Mouse (Mus musculus) regulatory T cell (primary cell): ENCODE data around the gene Ezr.
"Not testable (repeated sequence)": the region's sequence is repeated elsewhere in the genome, so short reads cannot be mapped to it uniquely, and the experiment has no call there.

Source experiments
- in situ Hi-C: fragments of 300-600 bp; cut with MboI, MseI; formaldehyde crosslinking; loops from one replicate; pipeline ENCODE4 v1.15.1; 2025; ENCODE audit warnings: high pct_unique_total_duplicates

Ezr gene

DNA sequence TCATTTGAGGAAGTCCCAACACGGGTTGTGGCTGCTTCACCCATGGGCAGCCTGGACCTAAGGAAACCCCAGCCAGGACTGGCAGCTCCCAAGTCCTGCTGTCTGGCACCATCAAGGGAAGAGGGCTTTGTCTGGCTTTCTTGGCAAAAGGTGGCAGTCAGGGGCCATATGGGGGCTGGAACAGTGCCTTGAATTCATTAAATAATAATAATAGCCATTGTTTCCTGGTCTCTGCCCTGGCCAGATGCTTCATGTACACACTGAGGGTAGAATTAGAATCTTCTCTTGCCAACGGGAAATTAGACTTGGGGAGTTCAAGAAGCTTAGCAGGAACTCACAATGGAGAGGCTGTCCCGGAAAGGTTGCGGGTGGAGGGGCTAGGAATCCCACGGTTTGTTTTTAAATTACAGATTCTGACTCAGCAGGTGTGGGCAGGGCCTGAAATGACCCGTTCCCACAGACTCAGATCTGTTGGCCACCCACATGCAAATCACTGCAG is 53.3 kb downstream of the Ezr start:
- in situ Hi-C loops = loop anchor here (25.0 kb wide), 1 partner anchor 1233 kb away; no protein-coding TSS in a partner anchor

GRCm38 (mm10) chr17:6727996-6728610 is 54.5 kb downstream of the Ezr start:
- in situ Hi-C loops = loop anchor here (25.0 kb wide), 1 partner anchor 1234 kb away; no protein-coding TSS in a partner anchor

- in situ Hi-C loops = loop anchor here (5.0 kb wide), 1 partner anchor 177 kb away; no protein-coding TSS in a partner anchor
Observed at GRCm38 (mm10) chr17:6713944-6714343, 68.6 kb downstream of the Ezr start.

- in situ Hi-C loops = loop anchor here (5.0 kb wide), 1 partner anchor 176 kb away; no protein-coding TSS in a partner anchor
Observed at GRCm38 (mm10) chr17:6713483-6713882, 69.1 kb downstream of the Ezr start.

DNA sequence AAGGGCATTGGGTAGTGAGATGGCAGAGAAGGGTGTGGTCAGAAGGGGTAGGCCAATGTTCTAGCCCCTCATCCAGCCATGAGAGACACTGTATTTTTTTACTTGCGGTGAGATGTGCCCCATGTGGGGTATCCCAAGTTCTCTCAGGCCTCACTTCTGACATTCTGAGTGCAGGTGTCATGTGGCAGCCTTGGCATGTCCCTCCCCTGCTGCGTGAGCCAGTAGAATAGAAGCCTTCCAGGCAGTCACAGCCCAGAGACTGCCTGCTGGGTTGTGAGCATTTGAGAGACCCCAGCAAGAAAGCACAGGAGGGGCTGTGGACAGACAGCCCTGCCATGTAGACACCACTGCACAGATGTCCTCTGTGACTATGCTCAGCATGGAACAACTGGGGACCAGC is 74.4 kb downstream of the Ezr start:
- in situ Hi-C loops = not testable (repeated sequence)

DNA sequence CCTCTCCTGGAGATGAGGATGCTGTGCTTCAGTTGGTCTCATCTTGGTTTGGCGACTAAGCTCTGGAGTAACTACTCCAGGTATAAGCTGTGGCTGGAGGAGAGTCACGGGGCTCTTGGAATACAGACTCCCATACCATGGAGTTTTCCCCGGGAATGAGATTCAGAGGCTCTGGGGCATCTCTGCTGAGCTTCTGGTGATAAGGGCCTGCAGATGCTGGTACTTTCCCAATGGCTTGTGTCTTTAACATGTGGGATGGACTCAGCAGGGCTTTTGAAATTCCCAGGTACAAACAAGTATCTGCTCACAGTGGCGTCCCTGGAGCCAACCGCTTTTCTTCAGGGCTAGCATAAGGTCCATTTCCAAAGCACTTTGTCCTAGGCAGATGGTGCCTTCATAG is 75.2 kb downstream of the Ezr start:
- in situ Hi-C loops = not testable (repeated sequence)

- in situ Hi-C loops = not testable (repeated sequence)
Observed at GRCm38 (mm10) chr17:6706448-6706847, 76.1 kb downstream of the Ezr start.

- in situ Hi-C loops = not testable (repeated sequence)
Observed at GRCm38 (mm10) chr17:6703381-6704270, 79.0 kb downstream of the Ezr start.

- in situ Hi-C loops = not testable (repeated sequence)
Observed at GRCm38 (mm10) chr17:6702625-6703221, 79.9 kb downstream of the Ezr start.

DNA sequence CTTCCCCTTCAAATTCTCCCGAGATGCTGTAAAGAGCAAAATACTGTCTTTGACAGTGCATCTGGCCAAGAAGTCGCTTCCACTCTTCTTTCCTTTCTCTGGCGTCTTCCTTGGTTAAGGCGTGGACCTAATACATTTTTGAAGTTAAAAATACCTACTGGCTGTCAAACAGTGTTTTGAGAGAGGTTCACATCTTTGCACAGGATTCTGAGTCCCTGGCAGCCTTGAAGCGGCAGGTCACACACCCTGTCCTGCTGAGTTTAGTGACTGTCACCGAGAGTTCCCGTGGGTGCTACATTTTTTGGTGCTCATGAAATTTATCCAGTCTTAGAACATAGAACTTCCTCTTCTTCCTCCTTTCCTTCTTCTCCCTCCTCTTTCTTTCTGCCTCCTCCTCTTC is 82.5 kb downstream of the Ezr start:
- in situ Hi-C loops = not testable (repeated sequence)

DNA sequence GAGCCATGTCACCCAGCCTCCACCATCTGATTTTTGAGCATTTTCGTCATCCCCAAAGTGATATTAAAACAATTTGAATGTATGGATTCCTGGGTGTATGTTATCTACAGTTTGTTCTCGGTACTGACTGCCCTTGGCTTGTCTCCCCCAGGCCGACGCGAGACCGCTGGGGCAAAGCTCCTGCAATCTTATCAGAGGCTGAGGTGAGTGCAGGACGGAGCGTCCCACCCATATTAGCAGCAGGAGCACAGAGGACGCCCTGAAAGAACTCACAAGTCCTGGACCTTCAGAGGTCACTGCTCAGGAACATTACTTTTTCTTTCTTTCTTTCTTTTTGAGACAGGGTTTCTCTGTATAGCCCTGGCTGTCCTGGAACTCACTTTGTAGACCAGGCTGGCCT is 83.1 kb downstream of the Ezr start:
- in situ Hi-C loops = loop anchor here (5.0 kb wide), 1 partner anchor 147 kb away; no protein-coding TSS in a partner anchor

DNA sequence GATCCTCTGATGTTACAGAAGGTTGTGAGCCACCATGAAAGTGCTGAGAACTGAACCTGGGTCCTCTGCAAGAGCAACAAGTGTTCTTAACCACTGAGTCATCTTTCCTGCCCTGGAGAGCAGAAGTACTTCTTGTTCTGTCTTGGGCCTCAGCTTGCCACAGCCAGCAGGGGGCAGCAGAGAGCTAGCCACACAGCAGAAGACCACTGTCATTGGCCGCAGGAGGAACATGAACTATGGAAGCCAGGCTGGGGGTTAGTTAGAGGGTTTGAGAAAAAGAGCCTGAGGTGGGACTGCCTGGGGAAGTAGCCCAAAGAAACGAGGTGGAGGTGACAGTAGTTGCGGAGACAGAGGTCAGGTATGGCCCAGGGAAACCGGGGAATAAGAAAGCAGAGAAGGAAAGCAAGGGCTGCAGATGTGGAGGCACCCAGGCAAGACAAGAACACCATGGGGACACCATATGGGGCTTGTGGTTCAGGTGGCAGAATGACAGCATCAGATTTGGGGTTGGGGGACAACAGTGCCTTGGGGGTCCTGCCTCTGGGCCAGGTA is 85.3 kb downstream of the Ezr start:
- in situ Hi-C loops = loop anchor here (5.0 kb wide), 1 partner anchor 145 kb away; no protein-coding TSS in a partner anchor

DNA sequence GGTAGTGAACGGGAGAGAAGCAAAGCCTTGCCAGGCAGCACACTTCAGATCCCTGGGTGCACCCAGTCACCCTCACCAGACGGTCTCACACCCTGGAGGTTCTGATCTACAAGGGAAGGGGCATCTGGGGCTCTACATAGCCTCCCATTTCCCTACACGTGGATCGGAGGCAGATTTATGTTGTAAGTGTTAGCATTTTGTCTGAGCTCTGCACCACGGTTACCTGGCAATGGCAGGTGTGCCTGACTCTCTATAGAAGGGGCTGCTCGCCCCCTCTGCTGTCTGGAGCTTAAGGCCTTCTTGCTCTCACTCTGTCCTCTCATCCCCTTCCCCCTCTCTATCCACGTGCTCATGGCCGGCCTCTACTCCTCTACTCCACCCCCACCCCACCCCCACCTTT is 86.1 kb downstream of the Ezr start:
- in situ Hi-C loops = loop anchor here (5.0 kb wide), 1 partner anchor 144 kb away; no protein-coding TSS in a partner anchor

DNA sequence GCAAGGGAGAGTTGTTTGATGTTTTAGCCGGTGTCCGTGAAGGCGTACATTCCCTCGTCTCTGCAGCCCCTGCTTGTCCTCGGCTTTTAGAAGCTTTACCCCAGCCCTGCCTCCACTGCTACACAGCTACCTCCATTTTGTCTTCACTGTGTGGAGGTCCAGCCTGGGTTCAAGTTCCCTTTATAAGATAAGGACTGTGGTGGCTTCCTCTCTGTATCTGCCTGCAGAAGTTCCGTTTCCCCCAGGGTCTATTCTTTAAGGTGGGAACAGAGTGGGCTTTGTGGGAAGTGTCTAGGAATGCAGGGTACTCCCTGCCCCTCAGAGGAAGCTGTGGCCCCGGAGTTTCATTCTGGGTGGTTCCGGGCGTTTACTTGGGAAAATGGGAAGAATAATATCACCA is 86.9 kb downstream of the Ezr start:
- in situ Hi-C loops = loop anchor here (5.0 kb wide), 1 partner anchor 143 kb away; no protein-coding TSS in a partner anchor

- in situ Hi-C loops = not testable (repeated sequence)
Observed at GRCm38 (mm10) chr17:6691596-6691995, 91.0 kb downstream of the Ezr start.

GRCm38 (mm10) chr17:6689344-6689743 is 93.2 kb downstream of the Ezr start:
- in situ Hi-C loops = loop anchor here (5.0 kb wide), 1 partner anchor 292 kb away; no protein-coding TSS in a partner anchor
